Mouse (Mus musculus) cerebellum, postnatal 25 days (tissue): Measurements from ENCODE around the gene Fcgr1.
"Not testable (repeated sequence)": the region's sequence is repeated elsewhere in the genome, so short reads cannot be mapped to it uniquely, and the experiment has no call there.

ENCODE experiments used
- DNase-seq, 2 experiments: peaks; one replicate each; pipeline ENCODE4 v3.0.0; 2021; ENCODE audit warnings: mixed read lengths in 2 of 2

Gene Fcgr1

GRCm38 (mm10) chr3:96247356-96248140 lies 46.2 kb downstream of the Fcgr1 start:
- DNase-seq: no peak

GRCm38 (mm10) chr3:96246427-96246856 lies 47.3 kb downstream of the Fcgr1 start, which contains the start of gene Hist2h3c1:
Gene Hist2h3c1 (plus strand): TSS chr3:96246685.
- DNase-seq: not testable (repeated sequence)

- DNase-seq: not testable (repeated sequence)
Measured at GRCm38 (mm10) chr3:96246018-96246417, 47.8 kb downstream of the Fcgr1 start.

DNA sequence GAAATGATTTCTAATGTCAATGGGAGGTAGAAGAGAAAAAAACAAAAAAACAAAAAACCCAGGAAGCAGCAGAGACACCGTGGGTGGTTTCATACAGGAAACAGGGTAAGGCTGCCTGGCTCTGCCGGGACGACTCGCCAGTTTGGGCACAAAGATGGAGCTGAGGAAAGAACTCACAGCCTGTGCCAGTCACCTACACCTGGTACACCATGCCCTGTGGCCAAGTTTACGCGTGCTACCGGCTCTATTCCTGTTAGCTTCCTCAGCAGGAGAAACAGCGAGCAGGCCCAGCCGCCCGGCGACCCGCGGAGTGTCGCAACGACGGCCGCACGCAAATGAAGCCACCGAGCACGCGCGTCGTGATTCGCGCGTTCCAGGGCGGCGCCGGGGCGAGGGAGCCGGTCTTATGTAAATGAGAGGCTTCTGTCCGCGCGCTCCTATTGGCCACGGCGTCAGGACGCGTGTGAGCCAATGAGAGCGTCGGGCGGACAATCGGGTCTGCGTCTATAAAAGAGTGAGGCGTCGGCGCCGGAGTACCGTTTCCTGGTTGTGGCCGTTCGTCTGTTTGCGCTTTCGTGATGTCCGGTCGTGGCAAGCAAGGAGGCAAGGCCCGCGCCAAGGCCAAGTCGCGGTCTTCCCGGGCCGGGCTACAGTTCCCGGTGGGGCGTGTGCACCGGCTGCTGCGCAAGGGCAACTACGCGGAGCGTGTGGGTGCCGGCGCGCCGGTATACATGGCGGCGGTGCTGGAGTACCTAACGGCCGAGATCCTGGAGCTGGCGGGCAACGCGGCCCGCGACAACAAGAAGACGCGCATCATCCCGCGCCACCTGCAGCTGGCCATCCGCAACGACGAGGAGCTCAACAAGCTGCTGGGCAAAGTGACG lies 48.5 kb downstream of the Fcgr1 start, which contains the start of gene Hist2h2aa1:
Hist2h2aa1 (plus strand) TSS at position 495 of the 884 bp plus-strand sequence.
- peak; percentile 92 for DNase-seq

GRCm38 (mm10) chr3:96243921-96244572 lies 49.7 kb downstream of the Fcgr1 start:
- DNase-seq: no peak

GRCm38 (mm10) chr3:96240799-96241197 lies 53.0 kb downstream of the Fcgr1 start:
- DNase-seq: no peak

DNA sequence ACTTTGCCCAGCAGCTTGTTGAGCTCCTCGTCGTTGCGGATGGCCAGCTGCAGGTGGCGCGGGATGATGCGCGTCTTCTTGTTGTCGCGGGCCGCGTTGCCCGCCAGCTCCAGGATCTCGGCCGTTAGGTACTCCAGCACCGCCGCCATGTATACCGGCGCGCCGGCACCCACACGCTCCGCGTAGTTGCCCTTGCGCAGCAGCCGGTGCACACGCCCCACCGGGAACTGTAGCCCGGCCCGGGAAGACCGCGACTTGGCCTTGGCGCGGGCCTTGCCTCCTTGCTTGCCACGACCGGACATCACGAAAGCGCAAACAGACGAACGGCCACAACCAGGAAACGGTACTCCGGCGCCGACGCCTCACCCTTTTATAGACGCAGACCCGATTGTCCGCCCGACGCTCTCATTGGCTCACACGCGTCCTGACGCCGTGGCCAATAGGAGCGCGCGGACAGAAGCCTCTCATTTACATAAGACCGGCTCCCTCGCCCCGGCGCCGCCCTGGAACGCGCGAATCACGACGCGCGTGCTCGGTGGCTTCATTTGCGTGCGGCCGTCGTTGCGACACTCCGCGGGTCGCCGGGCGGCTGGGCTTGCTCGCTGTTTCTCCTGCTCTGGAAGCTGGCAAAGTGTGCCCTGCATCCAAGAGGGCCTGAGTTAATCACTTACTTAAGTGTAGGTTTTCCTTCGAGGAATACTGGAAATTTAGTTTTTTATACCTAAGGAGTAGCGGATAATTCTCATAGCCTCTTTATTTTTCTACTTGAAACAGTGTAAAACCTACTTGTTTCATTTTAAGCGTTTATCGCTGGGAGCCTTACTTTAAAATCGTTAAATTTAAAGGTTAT lies 53.6 kb downstream of the Fcgr1 start, which contains the start of gene Hist2h2aa2:
Hist2h2aa2 (minus strand) TSS at position 328 of the 850 bp plus-strand sequence.
- DNase-seq: peak; percentile 96 to 100

DNA sequence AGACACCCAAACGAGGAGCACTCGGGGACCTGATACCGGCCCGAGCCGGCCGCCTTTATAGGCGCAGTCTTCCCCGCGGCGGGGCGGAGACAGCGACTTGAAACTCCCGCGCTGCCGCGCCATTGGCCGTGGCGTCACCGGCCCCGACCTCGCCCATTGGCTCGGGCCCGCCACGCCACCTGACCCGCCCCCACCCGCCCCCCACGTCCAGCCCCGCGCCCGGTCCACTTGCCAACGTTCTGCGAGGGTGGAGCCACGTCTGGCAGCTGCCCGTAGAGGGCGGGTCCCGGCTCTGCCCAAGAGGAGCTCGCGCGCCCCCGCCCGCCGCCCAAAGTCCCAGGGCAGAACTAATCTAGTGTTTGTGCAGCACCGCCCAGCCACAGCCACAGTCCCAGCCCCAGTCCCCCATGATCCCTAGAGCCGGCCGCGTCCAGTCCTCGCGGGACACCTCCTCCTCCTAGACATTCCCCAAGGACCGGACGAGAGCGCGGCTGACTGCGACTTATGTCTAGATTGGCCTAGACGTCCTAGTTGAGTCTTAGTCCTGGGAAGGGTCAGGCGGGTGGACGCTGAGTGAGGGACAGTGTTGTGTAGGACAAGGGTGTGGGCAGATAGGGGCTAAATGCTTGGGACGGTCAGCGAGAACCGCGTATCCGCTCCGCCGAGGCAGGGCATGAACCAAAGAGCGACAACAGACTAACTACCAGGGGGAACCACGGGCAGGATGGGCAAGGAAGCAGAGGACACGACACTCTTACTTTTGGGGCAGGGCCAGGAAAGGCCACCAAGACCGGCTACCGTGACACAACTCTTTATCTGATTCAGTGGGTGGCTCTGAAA lies 54.6 kb downstream of the Fcgr1 start, which contains the start of gene Hist2h3c2:
Hist2h3c2 (minus strand) TSS at position 174 of the 840 bp plus-strand sequence.
- peak; percentile 48 to 65 for DNase-seq

DNA sequence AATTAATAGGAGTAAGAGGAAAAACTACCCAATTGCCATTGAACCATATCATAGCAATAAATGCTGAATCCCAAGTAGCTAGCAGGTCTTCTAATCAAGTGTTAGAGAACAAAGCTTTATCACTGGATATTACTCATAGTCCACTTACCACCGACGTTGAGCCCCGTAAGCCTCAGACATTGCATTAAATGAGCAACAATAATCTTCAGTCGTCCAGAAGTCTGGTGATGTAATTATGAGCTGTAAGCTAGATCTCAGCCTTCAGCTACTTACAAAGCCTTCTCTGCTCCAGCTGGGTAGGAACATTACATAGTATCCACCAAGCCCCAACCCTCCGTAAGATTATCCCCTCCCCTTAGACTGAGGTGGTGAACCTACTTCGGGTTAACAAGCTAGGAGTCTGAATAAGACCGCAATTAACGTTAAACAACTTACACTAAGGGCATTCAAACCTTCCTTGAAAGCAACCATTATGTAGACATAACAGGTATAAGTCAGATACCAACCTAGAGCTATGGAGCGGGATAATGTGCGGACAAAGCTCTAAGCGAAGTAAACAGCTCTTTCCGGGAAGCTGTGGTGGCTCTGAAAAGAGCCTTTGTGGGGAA lies 55.8 kb downstream of the Fcgr1 start:
- DNase-seq: no peak

DNA sequence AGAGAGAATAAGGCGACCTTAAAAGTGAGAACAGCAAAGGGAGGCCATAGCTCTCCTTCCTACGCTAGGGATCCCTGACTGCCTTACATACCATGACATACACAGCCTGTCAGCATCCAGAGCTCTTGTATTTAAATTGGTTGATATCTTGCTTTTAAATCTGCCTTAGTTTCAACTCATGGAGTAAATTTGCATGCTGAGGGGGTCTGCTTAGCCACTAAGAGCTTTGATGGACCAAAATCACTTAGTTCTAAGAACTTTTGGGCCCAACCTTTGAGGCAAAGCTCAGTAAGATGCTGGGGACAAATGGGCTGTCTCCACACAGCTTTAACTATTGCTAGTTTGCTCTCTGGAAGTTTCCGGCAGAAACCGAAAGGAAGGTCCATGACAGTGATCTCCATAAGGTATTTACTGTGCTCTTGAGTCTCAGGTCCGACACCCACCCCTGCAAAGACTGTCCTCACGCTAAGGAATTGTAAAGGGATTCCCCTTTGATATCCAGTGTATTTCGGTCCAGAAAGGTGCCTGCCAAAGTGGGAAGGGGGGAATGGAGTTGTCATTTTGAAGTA lies 56.4 kb downstream of the Fcgr1 start:
- DNase-seq: no peak

DNA sequence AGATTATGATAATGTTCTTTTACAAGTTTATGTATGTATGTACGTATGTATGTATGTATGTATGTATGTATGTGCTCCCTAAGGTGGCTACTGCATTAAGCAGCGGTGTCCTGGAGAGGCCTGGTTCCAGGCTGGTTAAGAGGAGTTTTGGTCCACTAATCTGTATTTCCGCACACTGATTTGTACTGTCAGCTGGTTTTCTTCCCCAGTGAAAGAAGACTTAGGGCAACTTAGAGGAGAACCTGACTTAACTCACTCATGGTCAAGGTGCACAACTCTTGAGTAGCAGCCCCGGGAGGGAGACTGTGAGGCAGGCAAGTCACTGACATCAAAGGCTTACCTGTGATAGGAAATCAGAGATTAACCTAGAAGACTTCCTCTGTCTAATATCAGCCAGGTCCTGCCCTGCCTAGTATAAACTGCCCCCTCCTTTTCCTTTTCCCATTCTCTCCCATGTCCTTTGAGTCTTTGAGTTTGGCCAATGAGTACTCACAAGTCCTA lies 56.9 kb downstream of the Fcgr1 start:
- no peak for DNase-seq

DNA sequence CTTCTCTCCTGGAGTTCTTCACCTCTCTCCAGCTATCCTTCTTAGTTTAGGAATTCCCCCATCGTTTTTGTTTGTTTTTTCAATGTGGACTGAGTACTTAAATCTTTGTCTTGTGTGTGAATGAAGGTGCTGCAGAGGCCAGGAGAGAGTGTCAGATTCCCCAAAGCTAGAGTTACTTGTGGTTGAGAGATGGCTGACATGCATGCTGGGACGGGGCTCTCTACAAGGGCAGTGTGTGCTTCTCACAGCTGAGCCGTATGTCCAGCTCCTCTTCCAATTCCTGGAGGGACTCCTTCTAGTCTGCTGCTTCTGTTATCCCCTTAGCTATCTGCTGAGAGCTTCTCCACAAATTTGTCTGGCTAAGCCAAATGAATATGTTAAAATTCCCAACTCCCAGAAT lies 57.9 kb downstream of the Fcgr1 start:
- DNase-seq: no peak

- DNase-seq: no peak
Measured at GRCm38 (mm10) chr3:96234914-96235313, 58.9 kb downstream of the Fcgr1 start.
